Mouse (Mus musculus): ENCODE data around the gene Ppfibp2.

Gene Ppfibp2

DNA sequence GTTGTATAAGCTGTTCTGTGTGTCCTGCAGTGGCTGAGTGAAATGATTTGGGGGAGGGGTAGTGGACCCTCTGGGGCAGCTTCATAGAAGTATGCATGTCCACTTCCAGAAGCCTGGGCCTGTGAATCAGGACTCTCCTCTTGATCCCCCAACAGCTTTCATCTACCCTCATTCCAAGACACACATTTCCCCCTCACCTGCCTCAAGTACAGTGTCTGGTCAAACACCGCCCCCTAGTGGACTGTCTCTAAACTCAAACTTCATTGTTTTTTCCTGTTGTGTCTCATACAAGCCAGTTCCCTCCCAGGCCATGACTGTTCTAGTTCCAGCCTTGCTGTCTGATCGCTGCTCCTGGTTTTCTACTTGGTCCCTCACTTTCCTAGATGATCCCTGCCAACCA, 152.9 kb downstream of the Ppfibp2 start:
- DNase-seq (ENCODE audit: extremely low read depth, insufficient read length, low spot score): no peak

DNA sequence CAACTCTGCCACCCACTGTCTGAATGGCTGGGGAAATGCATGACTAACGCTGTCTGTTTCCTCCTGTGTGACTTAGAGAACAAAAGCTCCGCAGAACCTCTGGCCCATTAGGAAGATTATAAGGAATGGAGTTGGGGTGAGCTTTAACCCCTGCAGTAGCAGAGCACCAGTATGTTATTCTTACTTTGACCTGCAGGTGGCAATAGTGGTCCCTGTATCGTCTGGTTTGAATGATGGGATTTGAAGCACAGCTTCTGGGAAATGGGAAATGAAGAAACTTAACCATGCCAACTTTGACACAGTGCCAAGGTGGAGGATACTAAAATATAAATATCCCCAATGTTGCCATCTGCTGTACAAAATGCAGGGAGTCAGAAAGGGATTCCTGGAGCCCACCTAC, 154.3 kb downstream of the Ppfibp2 start:
- DNase-seq (ENCODE audit: extremely low read depth, insufficient read length, low spot score): no peak

DNA sequence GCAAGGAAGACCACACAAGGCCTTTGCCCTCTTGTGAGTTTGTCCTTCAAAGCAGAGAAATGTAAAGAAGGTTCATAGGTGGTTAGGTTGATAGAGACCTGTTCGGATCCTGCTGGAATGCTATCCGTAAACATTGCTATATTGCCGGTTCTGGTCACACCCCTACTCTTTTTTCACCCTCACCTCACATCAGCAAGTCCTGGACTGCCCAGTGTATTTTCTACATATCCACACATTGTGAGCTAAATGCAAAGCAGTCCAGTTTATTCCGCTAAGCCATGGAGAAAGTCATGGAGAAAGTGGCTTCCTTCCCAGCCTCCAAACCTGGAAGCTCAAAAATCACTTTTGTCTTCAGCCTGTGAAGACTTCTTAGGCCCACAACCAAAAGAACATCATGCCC, 154.7 kb downstream of the Ppfibp2 start:
- DNase-seq (ENCODE audit: extremely low read depth, insufficient read length, low spot score): no peak

DNA sequence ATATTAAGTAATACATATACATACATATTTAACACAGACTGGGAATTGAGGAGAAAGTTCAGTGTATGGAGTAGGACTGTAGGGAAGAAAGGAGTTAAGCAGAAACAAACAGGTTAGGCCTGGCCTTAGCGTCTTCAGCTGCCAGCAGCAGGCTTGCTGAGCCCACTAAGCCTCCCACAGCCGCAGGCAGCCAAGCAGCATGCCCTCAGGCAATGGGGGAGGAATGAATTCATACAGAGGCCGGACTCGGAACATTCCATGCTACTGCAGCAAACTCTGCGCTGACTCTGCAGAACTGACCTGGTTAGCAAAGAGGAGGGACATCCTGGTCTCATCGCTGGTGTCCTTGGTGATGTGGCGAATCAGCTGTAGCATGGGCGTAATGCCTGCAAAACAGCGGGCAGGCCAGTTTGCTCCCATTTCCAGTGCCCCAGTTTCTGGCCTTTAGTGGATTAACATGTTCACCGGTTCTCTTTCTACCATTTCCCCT, 157.1 kb downstream of the Ppfibp2 start:
- DNase-seq (ENCODE audit: extremely low read depth, insufficient read length, low spot score): no peak

DNA sequence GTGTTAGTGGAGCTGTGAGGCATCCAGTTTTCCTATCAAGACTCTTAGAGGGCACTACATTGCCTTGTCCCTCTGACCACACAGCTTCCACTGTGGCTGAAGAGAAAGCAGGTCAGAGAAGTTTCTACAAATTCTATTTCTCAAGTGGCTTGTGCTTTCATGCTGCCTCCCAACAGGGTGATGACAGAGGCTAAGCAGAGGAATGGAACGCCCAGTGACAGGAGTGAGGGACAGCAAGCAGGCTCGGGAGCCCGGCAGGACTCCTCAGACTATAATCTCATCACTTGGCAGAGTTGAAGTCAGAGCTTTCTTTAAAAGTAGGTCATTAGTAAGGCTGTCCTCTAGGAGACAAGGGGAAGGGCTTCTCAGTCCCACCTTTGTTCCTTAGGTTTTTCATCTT, 160.9 kb downstream of the Ppfibp2 start:
- no peak for DNase-seq (ENCODE audit: extremely low read depth, insufficient read length, low spot score)

DNA sequence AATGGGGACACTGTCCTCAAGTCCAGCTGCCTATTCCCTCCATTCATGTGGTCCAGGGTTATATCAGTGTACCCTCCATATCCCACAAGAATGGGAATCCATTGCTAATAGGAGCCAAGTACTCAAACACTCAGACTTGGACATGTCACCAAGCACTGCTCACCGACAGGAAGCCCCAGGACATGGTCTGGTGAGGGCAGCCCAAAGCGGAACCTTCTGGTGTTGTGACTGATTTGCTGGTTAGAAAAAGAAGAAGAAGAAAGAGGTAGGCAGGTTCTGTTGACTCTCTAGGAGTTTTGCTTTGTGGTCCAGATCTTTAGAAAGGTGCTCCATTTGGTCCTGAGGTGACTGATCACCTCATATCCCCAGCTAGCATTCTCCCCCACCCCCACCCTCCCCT, 161.7 kb downstream of the Ppfibp2 start:
- no peak for DNase-seq (ENCODE audit: extremely low read depth, insufficient read length, low spot score)

DNA sequence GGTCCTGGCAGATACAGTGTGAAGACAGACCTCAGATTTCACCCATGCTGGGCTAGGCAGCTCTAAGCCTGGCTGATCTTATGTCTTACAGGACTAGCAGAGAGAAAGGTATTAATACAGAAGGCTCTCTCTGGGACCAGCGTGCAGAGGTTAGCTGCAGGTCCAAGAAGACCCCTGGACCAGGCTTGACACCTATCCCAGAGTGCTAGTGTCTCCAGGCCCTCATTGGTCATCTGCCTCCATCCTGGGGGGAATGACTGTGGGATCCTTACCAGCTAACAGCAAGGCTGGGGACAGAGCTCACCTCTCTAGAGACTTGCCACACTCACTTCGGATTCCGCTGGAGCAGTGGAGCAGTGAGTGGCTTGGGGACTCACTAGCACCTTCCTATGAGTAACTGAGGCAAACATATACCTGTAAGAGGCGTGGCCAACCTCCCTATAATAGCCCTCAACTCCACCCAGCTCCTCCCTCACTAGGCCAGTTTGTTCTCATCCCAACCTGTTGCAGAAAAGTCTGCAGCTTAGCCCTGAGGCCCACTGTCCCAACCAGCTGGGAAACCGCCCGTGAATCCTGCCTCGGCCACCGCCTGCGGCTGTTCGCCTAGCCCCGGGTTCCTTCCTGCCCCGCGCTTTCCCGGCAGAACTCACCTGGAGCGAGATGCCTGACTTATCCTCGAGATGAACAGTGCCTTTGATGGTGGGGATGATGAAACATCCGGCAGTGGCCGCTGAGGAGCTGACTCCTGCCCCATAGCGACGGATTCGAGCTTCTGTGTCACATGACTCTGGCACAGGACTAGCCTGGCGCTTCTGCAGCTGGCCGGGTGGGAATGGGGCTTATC, 162.5 kb downstream of the Ppfibp2 start, which contains the start of gene Cyb5r2:
Gene Cyb5r2 (minus strand): TSS at position 725 of the 844 bp plus-strand sequence.
- peak; percentile 2 for DNase-seq (ENCODE audit: extremely low read depth, insufficient read length, low spot score)

DNA sequence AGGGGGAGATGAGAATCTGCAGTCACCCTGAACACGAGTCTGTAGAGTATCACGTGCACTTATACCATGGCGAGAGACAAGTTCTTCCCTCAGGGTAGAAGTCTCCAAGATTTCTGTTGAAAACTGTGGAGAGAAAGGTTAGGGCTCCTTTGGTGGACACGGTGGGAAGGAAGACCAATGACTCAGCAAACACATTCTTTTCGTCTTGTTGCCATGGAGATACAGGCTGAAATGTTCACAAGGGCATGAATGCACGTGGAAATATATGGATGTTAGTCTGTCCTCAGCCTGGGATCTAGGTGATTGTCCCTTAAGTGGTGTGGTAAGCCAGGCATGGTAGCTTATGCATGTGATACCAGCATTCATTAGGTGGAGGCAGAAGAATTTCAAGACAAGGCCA, 175.8 kb downstream of the Ppfibp2 start:
- no peak for DNase-seq (ENCODE audit: extremely low read depth, insufficient read length, low spot score)

DNA sequence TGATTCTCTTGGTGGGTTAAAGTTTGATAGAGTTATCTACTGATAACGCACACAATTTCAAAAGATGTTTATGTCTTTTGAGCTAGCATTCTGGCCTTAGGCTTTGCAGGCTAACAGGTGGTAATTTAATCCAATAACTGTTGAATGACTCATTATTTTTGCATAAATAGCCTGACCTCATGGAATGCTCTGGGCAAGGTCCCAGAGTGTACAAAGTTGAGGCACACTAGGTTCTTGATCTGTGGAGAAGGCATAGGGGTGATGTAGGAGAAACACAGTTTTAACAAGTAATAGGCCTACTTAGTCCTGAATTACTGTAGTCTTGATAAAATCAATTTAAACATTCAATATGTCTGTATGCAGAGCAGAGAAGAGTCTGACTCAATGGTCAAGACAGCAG, 183.2 kb downstream of the Ppfibp2 start:
- no peak for DNase-seq (ENCODE audit: extremely low read depth, insufficient read length, low spot score)

DNA sequence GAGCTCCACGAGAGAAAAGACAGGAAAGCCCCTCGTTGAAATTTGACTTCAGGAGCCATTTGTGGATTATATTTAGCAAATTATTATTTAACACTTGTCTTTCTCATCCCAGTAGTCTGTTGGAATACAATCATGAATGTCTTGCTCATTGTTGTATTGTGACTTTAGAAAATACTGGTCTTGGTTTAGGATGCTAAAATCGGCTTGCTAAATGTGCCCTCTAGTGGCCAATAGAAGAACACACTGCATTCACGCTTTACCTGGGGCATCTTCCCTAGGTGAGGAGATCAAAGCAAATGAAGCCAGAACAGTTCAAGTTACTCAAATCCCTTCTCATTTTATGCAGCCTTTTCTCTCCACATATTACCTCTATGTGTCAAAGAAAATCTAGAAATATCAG, 184.6 kb downstream of the Ppfibp2 start:
- no peak for DNase-seq (ENCODE audit: extremely low read depth, insufficient read length, low spot score)

DNA sequence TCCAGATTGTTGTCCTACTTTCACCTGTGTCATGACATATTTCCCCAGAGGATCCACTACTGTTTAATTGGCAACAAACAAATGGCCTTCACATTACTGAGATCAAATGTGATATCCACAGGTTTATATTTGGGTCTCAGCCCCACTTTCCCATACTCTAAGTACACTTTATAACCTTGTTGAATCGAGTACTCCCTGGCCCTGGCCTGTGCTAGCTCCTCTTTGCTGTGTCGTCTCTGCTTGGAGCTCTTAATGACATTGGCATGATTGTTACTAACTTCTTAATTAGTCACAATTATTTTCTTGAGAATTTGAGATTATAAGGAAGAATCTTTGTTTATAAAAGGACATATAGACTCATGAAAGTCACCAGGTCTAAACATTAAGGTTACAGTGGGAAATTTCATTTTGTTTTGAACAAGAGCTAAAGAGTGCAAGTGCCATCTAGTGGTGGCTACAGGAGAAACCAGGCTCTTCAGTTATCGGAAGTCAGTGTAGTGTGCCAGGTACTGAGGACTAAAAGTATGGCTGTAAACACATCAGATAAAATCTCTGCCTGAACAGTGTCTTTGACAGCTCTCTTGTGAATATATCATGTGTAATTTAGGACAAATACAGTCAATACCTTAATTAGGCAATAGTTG, 193.1 kb downstream of the Ppfibp2 start:
- no peak for DNase-seq (ENCODE audit: extremely low read depth, insufficient read length, low spot score)

DNA sequence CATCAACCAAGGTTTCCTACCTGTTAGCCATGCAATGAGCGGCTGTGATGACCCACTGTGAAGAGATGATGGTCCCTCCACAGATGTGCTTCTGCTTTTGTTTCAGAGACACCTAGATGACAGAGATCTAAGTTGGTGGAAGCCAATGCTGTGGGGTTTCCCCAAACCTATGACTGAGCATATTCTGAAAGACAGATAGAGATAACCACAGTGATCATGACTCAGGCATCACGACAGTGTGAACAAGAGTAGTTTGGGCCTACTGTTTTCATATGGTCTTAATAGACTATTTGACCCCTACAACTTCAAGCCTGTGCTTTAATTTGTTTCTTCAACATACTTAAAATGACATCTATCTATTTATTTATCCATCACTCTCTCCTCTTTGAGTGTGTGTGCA, 201.5 kb downstream of the Ppfibp2 start:
- no peak for DNase-seq (ENCODE audit: extremely low read depth, insufficient read length, low spot score)
